Mouse (Mus musculus): Measurements from ENCODE around the gene Efna3. TPM values are rescaled to one million over a fixed set of nuclear protein-coding genes. Genes with fewer than 3 reads are reported as not detected.

Gene Efna3
- not detected for polyA plus RNA-seq (2014; fragmentation: Illumina TruSeq; extraction: RNeasy Lipid Tissue Mini Kit (QIAGEN cat#74804); ENCODE audit: low read depth, low replicate concordance)

GRCm38 (mm10) chr3:89322514-89323165 is at the start of gene Efna3:
Gene Efna3 (minus strand): TSS chr3:89322965.

GRCm38 (mm10) chr3:89365153-89365485 is 42.4 kb upstream of the Efna3 start, which contains the start of gene Dcst1:
Gene Dcst1 (minus strand): TSS chr3:89365253.

GRCm38 (mm10) chr3:89361675-89362074 is 38.9 kb upstream of the Efna3 start, which contains the start of gene Dcst2:
Gene Dcst2 (plus strand): TSS chr3:89361975.

GRCm38 (mm10) chr3:89349869-89350501 is 27.2 kb upstream of the Efna3 start, which contains the start of gene Adam15:
Gene Adam15 (minus strand): TSS chr3:89349996.

GRCm38 (mm10) chr3:89337721-89338578 is 15.2 kb upstream of the Efna3 start, which contains the start of gene Efna4:
Gene Efna4 (minus strand): TSS chr3:89338028.

GRCm38 (mm10) chr3:89280606-89281511 is 41.9 kb downstream of the Efna3 start, which contains the start of gene Efna1:
Gene Efna1 (minus strand): TSS chr3:89281142.

GRCm38 (mm10) chr3:89270051-89270755 is 52.6 kb downstream of the Efna3 start, which contains the start of gene Slc50a1:
Gene Slc50a1 (minus strand): TSS chr3:89270570.

Other genes with a start within 250 kb of the Efna3 start
- gene Rusc1, start 229.7 kb downstream of the Efna3 start, polyA plus RNA-seq (2014; fragmentation: Illumina TruSeq; extraction: RNeasy Lipid Tissue Mini Kit (QIAGEN cat#74804); ENCODE audit: low read depth, low replicate concordance), result 5.8 TPM
- not detected for gene Gm43738, start 221.9 kb downstream of the Efna3 start, polyA plus RNA-seq (2014; fragmentation: Illumina TruSeq; extraction: RNeasy Lipid Tissue Mini Kit (QIAGEN cat#74804); ENCODE audit: low read depth, low replicate concordance)
- gene Fdps, start 221.0 kb downstream of the Efna3 start, polyA plus RNA-seq (2014; fragmentation: Illumina TruSeq; extraction: RNeasy Lipid Tissue Mini Kit (QIAGEN cat#74804); ENCODE audit: low read depth, low replicate concordance), result 6.4 TPM
- gene Pklr, start 186.8 kb downstream of the Efna3 start, polyA plus RNA-seq (2014; fragmentation: Illumina TruSeq; extraction: RNeasy Lipid Tissue Mini Kit (QIAGEN cat#74804); ENCODE audit: low read depth, low replicate concordance), result 10.3 TPM
- not detected for gene Hcn3, start 162.8 kb downstream of the Efna3 start, polyA plus RNA-seq (2014; fragmentation: Illumina TruSeq; extraction: RNeasy Lipid Tissue Mini Kit (QIAGEN cat#74804); ENCODE audit: low read depth, low replicate concordance)
- 6.5 TPM for gene Clk2, start 158.2 kb downstream of the Efna3 start, polyA plus RNA-seq (2014; fragmentation: Illumina TruSeq; extraction: RNeasy Lipid Tissue Mini Kit (QIAGEN cat#74804); ENCODE audit: low read depth, low replicate concordance)
- gene Scamp3, start 145.5 kb downstream of the Efna3 start, polyA plus RNA-seq (2014; fragmentation: Illumina TruSeq; extraction: RNeasy Lipid Tissue Mini Kit (QIAGEN cat#74804); ENCODE audit: low read depth, low replicate concordance), result 7.7 TPM
- gene Fam189b, start 139.8 kb downstream of the Efna3 start, polyA plus RNA-seq (2014; fragmentation: Illumina TruSeq; extraction: RNeasy Lipid Tissue Mini Kit (QIAGEN cat#74804); ENCODE audit: low read depth, low replicate concordance), result not detected
- gene Gba, start 120.0 kb downstream of the Efna3 start, polyA plus RNA-seq (2014; fragmentation: Illumina TruSeq; extraction: RNeasy Lipid Tissue Mini Kit (QIAGEN cat#74804); ENCODE audit: low read depth, low replicate concordance), result 10.7 TPM
- gene Thbs3, start 107.8 kb downstream of the Efna3 start, polyA plus RNA-seq (2014; fragmentation: Illumina TruSeq; extraction: RNeasy Lipid Tissue Mini Kit (QIAGEN cat#74804); ENCODE audit: low read depth, low replicate concordance), result 0.73 TPM
- 50.1 TPM for gene Mtx1, start 95.9 kb downstream of the Efna3 start, polyA plus RNA-seq (2014; fragmentation: Illumina TruSeq; extraction: RNeasy Lipid Tissue Mini Kit (QIAGEN cat#74804); ENCODE audit: low read depth, low replicate concordance)
- gene Muc1, start 93.9 kb downstream of the Efna3 start, polyA plus RNA-seq (2014; fragmentation: Illumina TruSeq; extraction: RNeasy Lipid Tissue Mini Kit (QIAGEN cat#74804); ENCODE audit: low read depth, low replicate concordance), result 9.3 TPM
- gene Krtcap2, start 77.0 kb downstream of the Efna3 start, polyA plus RNA-seq (2014; fragmentation: Illumina TruSeq; extraction: RNeasy Lipid Tissue Mini Kit (QIAGEN cat#74804); ENCODE audit: low read depth, low replicate concordance), result 27.7 TPM
- gene Trim46, start 76.7 kb downstream of the Efna3 start, polyA plus RNA-seq (2014; fragmentation: Illumina TruSeq; extraction: RNeasy Lipid Tissue Mini Kit (QIAGEN cat#74804); ENCODE audit: low read depth, low replicate concordance), result not detected
- gene Dpm3, start 63.6 kb downstream of the Efna3 start, polyA plus RNA-seq (2014; fragmentation: Illumina TruSeq; extraction: RNeasy Lipid Tissue Mini Kit (QIAGEN cat#74804); ENCODE audit: low read depth, low replicate concordance), result not detected
- 10.2 TPM for gene Slc50a1, start 52.4 kb downstream of the Efna3 start, polyA plus RNA-seq (2014; fragmentation: Illumina TruSeq; extraction: RNeasy Lipid Tissue Mini Kit (QIAGEN cat#74804); ENCODE audit: low read depth, low replicate concordance)
- gene Efna1, start 41.8 kb downstream of the Efna3 start, polyA plus RNA-seq (2014; fragmentation: Illumina TruSeq; extraction: RNeasy Lipid Tissue Mini Kit (QIAGEN cat#74804); ENCODE audit: low read depth, low replicate concordance), result 8.2 TPM
- not detected for gene Efna4, start 15.1 kb upstream of the Efna3 start, polyA plus RNA-seq (2014; fragmentation: Illumina TruSeq; extraction: RNeasy Lipid Tissue Mini Kit (QIAGEN cat#74804); ENCODE audit: low read depth, low replicate concordance)
- 4.4 TPM for gene Adam15, start 27.0 kb upstream of the Efna3 start, polyA plus RNA-seq (2014; fragmentation: Illumina TruSeq; extraction: RNeasy Lipid Tissue Mini Kit (QIAGEN cat#74804); ENCODE audit: low read depth, low replicate concordance)
- gene Dcst2, start 39.0 kb upstream of the Efna3 start, polyA plus RNA-seq (2014; fragmentation: Illumina TruSeq; extraction: RNeasy Lipid Tissue Mini Kit (QIAGEN cat#74804); ENCODE audit: low read depth, low replicate concordance), result not detected
- not detected for gene Dcst1, start 42.3 kb upstream of the Efna3 start, polyA plus RNA-seq (2014; fragmentation: Illumina TruSeq; extraction: RNeasy Lipid Tissue Mini Kit (QIAGEN cat#74804); ENCODE audit: low read depth, low replicate concordance)
- 2.8 TPM for gene Zbtb7b, start 71.8 kb upstream of the Efna3 start, polyA plus RNA-seq (2014; fragmentation: Illumina TruSeq; extraction: RNeasy Lipid Tissue Mini Kit (QIAGEN cat#74804); ENCODE audit: low read depth, low replicate concordance)
- gene Lenep, start 79.8 kb upstream of the Efna3 start, polyA plus RNA-seq (2014; fragmentation: Illumina TruSeq; extraction: RNeasy Lipid Tissue Mini Kit (QIAGEN cat#74804); ENCODE audit: low read depth, low replicate concordance), result 1.6 TPM
- gene Flad1, start 88.9 kb upstream of the Efna3 start, polyA plus RNA-seq (2014; fragmentation: Illumina TruSeq; extraction: RNeasy Lipid Tissue Mini Kit (QIAGEN cat#74804); ENCODE audit: low read depth, low replicate concordance), result 1.8 TPM
- 1.6 TPM for gene Cks1b, start 95.4 kb upstream of the Efna3 start, polyA plus RNA-seq (2014; fragmentation: Illumina TruSeq; extraction: RNeasy Lipid Tissue Mini Kit (QIAGEN cat#74804); ENCODE audit: low read depth, low replicate concordance)
- gene Shc1, start 95.5 kb upstream of the Efna3 start, polyA plus RNA-seq (2014; fragmentation: Illumina TruSeq; extraction: RNeasy Lipid Tissue Mini Kit (QIAGEN cat#74804); ENCODE audit: low read depth, low replicate concordance), result 16.6 TPM
- 5.3 TPM for gene Pygo2, start 107.2 kb upstream of the Efna3 start, polyA plus RNA-seq (2014; fragmentation: Illumina TruSeq; extraction: RNeasy Lipid Tissue Mini Kit (QIAGEN cat#74804); ENCODE audit: low read depth, low replicate concordance)
- gene Pbxip1, start 113.7 kb upstream of the Efna3 start, polyA plus RNA-seq (2014; fragmentation: Illumina TruSeq; extraction: RNeasy Lipid Tissue Mini Kit (QIAGEN cat#74804); ENCODE audit: low read depth, low replicate concordance), result 12.9 TPM
- gene Pmvk, start 131.6 kb upstream of the Efna3 start, polyA plus RNA-seq (2014; fragmentation: Illumina TruSeq; extraction: RNeasy Lipid Tissue Mini Kit (QIAGEN cat#74804); ENCODE audit: low read depth, low replicate concordance), result not detected
- gene Kcnn3, start 197.2 kb upstream of the Efna3 start, polyA plus RNA-seq (2014; fragmentation: Illumina TruSeq; extraction: RNeasy Lipid Tissue Mini Kit (QIAGEN cat#74804); ENCODE audit: low read depth, low replicate concordance), result 1.3 TPM

Measured in kidney, adult 10 weeks (tissue).